Mouse (Mus musculus) c-Kit-positive CD71-negative TER-119-negative erythroid progenitor cells, embryonic 14.5 days (primary cell): ENCODE measurements around the gene Hnf4a.
"Not testable (repeated sequence)": the region's sequence is repeated elsewhere in the genome, so short reads cannot be mapped to it uniquely, and the experiment has no call there.

Source experiments
- DNase-seq: peaks from one replicate; pipeline ENCODE4 v3.0.0-alpha.2; 2013; ENCODE audit warnings: low read depth

Gene Hnf4a

DNA sequence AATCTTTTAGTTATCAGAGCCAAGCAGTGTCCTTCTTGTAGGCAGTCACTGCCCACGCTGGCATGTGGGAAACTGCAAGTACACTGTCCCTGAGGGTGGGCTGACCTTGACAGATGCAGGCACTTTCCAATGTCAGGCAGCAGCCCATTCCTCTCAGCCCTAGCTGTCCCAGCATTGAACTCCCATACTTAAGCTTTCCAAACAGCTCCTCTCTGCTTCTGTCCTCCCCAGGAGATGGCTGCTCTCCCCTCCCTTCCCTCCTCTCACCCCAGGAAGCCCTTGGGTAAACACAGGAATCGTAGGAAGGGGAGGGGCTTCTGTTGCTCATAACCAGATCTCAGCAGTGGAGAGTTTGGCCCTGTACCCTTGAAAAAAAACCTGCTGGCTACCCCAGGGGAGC lies 88.5 kb downstream of the Hnf4a start:
- no peak for DNase-seq

DNA sequence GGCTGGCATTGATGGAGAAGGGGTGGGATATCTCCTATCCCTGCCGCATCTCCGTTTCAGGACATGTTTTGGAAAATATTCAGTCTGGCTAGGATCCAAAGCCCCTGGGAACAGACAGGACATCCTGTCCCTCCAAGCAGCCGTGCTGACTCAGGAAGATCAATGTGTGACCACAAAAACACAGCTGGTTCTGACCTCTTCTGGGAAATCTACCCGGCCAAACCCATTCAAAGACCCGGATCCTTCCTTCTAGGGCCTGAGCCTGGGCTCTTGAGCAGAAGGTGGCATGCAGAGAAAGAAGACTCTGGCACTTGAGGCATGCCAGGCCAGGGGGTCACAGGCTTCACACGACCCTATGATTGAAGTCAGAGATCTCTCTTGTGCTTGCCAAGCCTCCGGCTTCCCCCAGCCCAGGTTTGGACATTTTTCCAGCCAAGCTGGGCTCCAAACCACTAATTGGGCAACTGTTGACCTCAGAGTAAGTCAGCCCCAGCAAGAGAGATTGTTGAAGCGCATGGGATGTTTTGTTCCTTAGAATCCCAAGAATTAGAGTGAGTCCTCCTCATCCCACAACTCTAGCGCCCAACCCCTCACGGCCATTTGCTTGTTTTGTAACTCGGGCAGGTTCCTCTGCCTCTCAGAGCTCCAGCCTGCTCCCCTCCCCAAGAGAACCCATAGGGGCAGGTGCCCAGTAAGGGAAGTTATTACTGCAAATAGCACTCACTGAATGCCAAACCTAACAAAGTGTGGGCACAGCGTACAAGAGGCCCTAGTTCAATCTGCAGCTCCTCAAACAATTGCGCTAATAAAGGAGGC lies 89.7 kb downstream of the Hnf4a start:
- no peak for DNase-seq

DNA sequence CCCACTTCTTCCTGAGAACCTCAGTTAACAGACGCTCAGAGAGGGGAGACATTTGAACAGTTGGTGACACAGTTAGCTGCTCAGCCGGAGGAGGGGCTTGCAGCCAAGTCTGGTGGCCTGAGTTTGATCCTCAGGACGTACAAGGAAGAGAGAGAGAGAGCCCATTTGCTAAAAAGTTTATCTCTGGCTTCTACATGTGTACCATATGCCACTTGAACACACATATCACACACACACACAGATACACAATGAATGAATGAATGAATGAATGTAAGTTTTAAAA lies 90.2 kb downstream of the Hnf4a start:
- no peak for DNase-seq

DNA sequence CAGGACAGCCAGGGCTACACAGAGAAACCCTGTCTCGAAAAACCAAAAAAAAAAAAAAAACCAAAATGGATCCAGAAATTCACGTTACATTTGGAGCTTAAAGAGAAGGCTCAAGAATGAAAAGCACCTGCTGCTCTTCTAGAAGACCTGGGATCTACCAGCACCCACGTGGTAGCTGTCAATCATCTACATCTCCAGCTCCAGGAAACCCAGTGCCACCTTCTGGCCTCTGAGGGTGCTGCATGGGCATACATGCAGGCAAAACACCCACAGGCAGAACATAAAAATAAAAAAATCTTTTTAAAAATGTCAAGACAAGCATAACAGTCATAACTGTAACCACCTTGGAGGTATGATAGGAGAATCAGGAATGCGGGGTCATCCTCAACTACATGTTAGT lies 91.1 kb downstream of the Hnf4a start:
- no peak for DNase-seq

DNA sequence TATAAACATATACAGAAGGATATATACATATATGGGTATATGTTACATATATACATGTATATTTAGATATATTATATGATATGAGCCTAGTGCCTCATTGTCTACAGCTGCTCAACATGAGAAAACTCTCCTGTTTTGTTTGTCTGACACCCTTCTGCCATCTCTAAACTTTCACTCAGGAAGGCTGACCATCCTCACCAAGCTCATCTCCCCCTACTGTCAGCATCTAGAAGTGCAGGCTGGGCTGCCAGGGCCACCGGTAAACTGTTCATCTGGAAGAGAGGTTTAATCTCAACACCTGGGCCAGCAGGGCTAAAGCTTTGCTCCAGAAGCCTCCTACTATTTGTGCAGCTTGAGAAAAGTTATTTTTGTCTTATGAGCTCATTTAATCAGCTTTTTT lies 92.6 kb downstream of the Hnf4a start:
- DNase-seq = no peak

DNA sequence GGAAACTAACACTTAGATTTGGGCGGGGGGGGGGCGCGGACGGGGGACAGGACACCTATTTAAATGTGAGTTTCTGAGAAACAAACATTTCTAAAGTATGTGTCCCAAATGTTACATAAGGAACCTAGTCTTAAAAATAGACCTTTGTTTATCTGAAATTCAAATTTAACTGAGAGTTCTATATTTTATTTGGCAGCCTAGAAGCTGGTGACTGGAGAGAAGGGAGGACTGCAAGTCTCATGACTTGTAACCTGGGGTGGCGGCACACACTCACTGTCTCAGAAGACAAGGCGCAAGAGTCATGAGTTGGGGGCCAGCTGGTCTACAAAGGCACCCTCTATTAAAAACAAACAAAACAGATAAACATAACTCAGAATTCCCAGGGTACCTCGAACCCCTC lies 94.5 kb downstream of the Hnf4a start:
- DNase-seq = no peak

DNA sequence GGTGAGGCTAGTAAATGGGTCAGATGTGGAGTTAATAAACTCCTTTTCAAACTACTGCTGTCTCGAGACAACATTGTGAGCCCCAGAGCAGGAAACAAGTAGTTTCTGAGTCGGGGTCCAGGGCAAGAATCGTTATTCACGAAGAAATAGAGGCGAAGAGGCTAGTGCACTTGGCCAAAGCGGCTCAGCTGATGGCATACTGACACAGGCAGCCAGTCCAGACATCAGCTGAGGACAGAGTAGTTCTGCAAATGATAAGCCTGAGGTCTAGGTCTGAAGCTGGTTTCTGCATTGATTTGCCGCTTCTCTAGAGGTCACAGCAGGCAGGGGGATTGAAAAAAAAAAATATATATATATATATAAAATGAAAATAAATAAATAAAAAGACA lies 95.1 kb downstream of the Hnf4a start:
- no peak for DNase-seq

DNA sequence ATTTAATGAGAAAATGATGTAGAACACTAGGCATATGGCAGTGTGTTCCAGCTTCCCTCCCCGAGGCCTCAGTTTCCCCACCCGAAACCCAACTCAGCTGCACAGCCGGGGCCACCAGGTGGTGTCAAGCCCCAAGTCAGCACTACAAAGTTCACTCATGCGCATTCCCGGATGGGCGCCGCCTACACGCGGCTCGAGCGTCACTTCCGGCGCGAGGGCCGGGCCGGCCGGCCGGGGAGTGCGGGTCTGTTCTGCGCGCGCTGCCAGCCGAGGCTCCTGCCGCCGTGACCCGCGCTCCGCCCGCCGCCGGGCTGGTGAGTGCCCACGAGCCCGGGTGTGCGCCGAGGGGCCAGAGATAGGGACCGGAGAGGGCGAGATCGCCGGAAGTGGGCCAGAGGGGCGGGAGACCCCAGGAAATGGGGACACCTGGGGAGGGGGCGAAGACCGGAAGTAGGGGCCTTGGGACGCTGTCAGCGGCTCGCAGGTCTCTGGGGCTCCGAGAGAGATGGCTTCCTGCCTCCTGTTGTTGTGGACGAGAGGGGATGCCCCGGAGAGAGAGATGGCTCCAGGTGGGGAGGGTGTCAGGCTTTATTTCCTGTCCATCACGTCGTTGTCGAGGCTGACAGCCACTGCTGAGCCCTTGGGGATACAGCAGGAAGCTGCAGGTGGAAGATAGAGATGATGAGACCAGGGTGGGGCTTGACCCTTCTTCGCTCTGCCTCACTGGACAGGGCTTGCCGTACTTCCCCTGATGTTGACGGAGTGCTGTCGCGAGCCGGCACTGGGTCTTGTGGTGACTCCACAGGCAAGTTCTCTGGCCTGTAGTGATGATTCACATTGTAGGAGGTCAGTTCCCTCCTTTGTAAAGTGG lies 95.7 kb downstream of the Hnf4a start, which contains the start of gene Ttpal:
TSS of gene Ttpal (plus strand) at position 214 of the 871 bp plus-strand sequence.
- peak; percentile 80 for DNase-seq

DNA sequence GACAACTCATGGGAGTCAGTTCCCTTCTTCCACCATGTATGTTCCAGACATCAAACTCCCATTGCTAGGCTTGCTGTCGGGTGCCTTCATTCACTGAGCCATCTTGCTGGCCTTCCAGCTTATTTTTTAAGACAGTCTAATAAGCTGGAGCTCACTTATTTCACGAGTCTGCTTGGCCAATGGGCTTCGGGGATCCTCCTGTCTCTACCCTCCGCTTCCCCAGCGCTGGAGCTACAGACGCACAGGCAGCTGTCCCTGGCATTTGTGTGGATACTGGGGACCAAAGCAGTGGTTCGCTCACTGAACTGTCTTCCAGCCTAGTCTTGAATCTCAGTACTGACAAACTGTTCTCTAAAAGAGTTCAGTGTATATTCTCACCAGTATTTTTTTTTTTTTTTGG lies 99.6 kb downstream of the Hnf4a start:
- DNase-seq = no peak

DNA sequence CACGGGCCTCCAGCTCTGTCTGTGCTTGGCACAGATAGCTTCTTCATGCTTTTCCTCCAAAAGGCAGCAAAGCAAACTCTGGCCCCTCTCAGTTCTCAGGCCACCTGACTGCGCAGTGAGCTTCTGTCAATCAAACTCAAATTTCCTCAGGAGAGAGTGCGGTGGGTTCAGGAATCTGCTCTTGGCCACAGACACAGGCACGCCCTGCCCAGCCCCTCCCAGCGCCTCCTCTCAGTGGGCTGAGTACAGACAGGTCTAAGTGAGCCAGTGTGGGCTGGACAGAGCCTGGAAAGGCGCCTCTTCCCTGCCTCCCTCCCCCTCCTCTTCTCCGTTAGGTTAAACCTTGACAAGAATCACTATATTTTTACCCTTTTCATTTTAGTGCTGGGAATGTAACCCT lies 101.4 kb downstream of the Hnf4a start:
- no peak for DNase-seq

DNA sequence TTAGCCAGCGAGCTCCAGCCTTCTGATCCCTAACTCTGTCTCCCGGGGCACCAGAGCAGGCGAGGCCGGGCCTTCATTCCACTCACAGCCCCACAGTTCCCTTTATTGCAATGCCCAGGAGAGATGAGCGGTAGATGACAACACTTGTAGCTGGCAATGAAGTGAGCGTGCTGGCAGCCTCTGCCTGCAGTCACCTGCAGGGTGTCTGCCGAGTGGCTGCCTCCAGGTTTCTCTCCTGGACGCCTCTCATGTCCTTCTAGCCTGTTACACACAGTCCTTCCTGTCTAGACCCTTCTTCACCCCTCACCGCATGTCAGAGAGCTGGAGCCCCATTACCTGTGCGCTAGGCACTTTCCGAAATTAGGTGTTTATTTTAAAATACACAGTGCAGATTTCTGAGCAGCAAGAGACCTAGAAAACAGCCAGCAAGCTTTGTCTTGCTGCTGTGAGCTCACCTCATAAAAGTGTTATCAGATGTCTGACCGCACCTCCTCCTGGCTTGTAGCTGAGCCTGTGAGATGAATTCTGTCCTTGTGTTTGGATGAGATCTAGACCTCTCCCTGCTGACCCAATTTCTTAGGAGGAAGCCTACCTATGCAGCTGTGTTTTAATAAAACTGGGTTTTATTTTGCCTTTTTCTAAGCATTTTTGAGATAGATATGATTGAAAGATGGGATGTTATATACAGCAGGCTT lies 102.8 kb downstream of the Hnf4a start:
- no peak for DNase-seq

DNA sequence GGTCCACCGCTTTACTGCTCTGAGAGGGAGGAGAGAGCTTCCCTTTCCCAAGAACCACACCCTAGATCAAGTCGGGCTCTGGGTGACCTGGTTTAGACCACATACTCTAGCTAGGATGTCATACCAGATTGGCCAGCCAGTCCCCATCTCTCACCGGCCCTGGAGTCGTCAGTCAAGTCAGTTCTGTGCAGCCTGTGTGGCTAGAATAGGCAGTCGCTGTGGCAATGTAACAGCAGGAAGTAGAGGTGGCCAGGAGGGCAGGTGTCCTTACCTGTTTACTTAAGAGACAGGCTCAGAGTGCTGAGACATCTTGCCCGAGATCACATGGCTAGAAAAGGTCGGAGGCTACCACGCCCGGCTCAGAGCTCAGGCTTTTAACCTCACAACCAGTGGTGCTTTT lies 104.6 kb downstream of the Hnf4a start:
- DNase-seq = no peak

DNA sequence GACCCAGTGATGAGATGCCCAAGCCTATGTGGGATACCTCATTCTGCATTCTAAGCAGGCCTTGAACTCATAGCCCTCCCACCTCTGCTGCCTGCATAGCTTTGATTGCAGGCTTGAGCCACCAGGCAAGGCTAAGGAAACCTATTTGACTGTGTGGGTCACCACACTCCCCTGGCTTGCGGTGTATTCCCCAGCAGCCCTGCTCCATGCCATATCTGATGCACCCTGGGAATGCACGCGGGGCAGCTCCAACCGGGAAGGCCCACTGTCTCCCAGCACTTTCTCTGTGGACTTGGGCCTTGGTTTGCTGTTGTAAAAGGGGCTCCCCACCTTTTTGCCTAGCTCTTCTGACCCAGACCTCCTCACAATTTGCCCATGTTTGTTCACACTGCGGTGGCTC lies 106.6 kb downstream of the Hnf4a start:
- no peak for DNase-seq

DNA sequence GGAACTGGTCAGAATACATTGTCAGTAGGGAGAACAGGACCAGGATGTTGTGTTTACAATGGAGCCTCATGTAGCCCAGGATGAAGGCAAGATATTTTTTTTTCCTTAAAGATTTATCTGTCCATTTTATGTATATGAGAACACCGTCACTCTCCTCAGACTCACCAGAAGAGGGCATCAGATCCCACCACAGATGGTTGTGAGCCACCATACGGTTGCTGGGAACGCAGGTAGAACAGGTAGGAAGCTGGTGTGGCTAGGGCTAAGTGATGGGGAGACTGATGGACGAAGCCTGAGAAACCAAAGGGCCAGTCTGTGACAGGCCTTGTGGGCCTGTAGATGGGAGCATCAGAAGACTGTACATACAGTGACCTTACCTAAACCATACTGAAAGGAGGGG lies 107.4 kb downstream of the Hnf4a start:
- DNase-seq = no peak

DNA sequence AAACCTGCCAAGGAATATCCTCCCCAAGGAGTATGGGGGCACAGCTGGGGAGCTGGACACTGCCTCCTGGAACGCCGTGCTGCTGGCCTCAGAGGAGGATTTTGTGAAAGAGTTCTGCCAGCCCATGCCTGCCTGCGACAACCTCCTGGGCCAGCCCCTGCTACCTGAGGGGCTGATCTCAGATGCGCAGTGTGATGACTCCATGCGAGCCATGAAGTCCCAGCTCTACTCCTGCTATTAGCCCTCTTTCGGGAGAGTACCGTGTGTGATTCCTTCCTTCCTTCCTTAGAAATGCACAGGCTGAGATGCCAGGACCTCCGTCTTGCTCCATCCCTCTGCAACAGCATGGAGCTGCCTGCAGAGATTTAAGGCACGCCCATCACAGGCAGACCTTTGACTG lies 108.8 kb downstream of the Hnf4a start:
- DNase-seq = no peak

DNA sequence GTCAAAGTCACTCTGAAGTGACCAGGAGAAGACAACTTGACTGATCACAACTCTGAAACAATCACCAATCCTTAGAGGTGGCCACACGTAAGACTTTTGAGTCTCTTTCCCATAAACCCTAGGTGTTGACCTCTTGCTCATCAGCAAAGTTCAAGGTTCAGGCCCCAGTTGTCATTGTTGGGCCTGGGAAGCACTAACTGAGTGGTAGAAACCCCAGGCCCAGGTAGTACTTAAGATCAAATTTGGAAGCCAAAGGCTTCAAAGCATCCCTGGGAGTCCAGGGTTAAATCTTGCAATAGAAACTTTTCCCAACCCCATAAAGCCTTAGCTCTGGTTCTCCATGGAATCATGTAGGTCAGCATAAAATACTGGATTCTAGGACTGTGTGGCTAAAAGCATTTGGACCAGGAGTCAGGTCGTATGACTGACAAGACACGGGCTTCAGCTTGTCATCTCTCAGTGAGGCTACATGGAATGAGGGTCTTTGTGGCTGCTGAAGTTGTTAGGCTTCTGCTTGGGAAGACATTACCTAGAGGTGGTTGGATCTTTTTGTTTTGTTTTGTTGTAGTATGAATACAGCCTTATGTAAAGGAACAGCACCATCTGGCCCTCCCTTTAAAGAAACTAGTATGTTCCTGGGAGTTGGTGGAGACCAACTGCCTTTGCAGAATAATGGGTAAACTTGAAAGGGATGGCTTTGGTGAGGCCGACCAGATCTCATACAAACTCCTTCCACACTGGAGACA lies 109.5 kb downstream of the Hnf4a start:
- no peak for DNase-seq

DNA sequence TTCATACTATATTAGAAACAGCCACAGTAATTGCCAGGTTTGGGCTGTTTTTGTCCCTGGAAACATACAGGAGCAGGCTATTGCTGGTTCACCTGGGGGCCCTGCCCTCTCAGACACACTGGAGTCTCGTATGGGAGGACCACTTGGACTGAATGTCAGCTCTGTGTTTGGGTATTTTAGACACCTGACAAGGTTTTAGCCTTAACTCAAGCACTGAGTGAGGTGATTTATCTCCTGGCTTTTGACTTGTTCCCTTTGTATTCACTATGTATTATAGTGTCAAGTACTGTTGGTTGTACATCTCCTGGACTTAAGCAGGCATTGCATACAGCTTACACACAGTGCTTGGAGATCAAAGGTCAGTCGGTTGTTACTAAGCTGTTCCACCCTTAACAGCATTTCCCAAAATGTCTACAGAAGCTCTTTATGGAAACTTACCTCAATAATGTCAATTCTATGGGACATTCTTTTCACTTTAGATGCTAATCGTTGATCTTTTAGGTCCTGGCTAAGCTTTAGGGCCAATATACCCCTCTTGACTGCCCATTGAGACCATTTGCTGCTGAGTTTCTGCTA lies 110.1 kb downstream of the Hnf4a start:
- DNase-seq = no peak

DNA sequence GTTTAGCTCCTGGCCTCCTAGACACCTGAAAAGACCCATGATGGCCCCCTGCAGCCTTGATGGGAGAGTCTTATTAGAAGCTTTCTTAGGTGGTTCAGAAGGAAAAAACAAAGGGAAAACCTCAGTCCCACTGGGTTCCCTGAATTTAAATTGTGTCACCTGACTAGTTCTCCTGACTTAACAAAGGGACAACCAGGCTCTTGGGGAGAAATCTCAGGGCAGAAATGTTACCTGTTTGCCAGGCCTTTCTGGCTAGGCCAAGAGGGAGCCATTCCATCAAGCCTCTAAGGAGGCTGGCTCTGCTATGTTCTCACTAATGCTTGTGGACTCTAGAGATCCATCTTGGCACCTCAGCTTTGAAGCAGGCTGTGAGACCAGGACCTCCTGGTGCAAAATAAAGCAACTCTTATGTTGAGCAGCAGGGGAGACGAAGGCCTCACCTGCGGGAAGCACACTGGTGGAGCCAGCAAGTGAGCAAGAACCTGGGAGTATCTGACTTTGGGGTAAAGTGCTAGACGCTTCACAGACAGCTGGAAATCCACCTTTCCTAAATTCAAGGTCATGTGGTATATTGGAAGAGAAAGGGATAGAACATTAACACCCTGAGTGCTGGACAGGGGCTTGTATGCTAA lies 110.7 kb downstream of the Hnf4a start:
- no peak for DNase-seq

DNA sequence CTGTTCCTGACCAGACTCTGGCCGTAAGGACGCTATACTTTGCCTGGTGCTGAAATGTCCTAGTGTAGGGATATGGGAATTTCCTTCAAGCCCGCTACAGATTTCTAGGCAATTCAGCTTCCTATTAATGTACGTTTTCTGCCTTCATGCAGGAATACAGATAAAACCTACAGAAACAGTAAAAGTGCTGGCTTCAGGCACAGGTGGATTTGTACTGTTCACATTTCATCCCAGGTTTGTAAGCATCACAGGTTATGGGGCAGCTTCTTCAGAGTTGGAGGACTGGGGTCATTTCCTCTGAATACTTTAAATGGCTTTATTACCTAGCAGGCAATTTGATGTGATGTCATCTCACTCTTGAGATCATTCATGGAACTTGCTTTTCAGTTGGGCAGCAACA lies 111.3 kb downstream of the Hnf4a start:
- no peak for DNase-seq

DNA sequence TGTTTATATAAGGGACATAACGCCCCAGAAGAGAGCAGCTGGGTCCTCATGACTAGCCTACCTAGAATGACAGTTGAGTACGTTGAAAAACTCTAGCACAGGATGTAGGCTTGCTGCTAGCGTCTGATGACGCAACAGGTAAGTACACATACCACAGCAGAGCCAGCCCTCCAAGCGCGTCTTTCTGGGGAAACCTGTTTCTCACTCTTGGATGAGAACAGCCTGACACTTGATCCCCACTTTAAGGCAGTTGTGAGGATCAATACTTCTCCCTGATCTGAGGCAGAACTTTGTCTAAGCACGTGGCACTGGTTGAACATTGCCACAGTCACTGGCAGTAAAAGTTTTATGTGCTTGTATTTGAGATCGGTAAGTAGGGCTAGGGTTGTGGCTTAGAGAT lies 113.8 kb downstream of the Hnf4a start:
- no peak for DNase-seq

DNA sequence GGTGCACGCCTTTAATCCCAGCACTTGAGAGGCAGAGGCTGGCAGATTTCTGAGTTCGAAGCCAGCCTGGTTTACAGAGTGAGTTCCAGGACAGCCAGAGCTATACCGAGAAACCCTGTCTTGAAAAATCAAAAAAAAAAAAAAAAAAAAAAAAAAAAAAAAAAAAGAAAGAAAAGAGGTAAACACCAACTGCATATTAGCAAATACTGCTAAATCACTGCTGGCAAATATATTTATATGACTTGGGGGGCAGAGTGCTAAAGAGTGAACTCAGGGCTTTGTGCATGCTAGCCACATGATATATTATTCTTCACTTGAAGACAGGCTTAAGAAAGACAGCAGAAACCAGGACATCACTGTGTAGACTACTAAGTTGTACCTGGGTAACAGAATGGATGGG lies 114.8 kb downstream of the Hnf4a start:
- DNase-seq = not testable (repeated sequence)
